Mouse (Mus musculus): ENCODE data around the gene Slc38a10.

DNA sequence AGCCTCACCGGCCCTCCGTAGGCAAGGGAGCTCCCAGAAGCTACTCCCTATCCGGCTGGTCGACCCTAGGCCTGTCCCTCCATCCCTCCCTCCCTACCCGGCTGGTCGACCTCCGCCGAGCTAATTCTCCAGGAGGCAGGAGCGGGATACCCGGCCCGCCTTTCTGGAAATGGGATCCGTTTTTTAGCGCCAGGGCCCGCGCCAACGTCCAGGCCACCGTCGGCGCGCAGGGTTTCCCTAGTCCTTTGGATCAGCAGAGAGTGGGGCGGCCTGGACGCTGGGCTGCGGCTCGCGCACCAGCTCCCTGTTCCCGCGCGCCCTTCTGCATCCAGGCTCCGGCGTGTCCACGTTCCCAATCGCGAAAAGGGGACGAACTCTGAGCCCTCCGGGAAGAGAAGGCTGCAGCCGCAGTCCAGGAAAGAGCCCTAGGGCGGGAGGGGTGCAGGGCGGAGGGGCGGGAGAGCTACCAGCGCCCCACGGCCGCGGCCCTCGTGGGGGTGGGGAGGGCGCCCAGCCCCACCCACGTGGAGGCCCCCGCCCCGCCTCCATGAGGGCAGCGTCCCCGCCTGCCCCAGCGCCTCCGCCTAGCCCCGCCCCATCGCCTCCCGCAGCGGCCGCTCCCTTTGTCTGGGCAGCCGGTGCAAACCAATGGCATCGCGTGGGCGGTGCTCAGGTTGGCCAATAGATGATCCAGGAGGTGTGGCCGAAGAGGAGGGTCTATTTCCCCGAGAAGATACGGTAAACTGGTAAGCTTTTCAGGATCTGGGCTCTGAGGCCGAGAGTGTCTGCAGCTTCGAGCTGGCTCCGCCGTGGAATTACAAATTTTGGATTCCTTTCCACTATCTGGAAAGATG lies 38.5 kb upstream of the Slc38a10 start:
- TF ChIP-seq CTCF (IDR thresholded peaks at IDR 0.05; ENCODE audit: borderline replicate concordance, extremely low read depth, insufficient read depth, insufficient read length): no peak
- peak; percentile 48; the same call in 1 of the 2 replicates for TF ChIP-seq POLR2A (IDR thresholded peaks at IDR 0.05; ENCODE audit: borderline replicate concordance, extremely low read depth, insufficient read depth, insufficient read length, poor library complexity, severe bottlenecking)
